Mouse (Mus musculus) stomach, postnatal 0 days (tissue): ENCODE results near the gene Olfr1360.

Source experiments
- CTCF ChIP-seq: IDR thresholded peaks from 2 replicates; pipeline ENCODE4 v1.5.1; 2016; ENCODE audit warnings: antibody characterized with exemption, low read depth, mild to moderate bottlenecking, moderate library complexity
- EP300 ChIP-seq: optimal IDR thresholded peaks from 2 replicates; pipeline ENCODE3; 2016; ENCODE audit warnings: antibody characterized with exemption

DNA sequence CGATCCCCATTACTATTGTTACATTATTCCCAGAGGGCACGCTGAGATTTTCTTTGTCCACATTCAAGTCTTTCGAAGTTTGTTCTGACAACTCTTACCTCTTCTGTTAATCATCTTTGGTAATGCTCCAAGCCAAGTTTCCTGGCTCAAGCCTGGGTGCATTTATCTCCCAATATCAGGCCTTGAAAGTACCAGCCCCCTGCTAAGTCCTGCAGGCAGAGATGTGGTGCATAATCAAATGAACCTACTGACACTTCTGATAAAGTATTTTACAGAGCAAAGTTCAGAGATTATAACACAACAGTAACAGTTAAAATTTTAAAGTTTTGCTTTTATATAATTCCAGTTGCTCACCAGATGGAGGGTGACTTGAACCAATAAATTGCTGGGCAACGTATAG is 34.5 kb upstream of the Olfr1360 start:
- TF ChIP-seq CTCF (no peak), EP300 (no peak)
